In genomic region chr2:167578521-167578920, GRCm38 (mm10) we compare ENCODE assay signal across 13 mouse cellular contexts. TPM values are rescaled to one million over a fixed set of nuclear protein-coding genes. Genes with fewer than 3 reads are reported as not detected.
DNase-seq lines count a peak whose midpoint lies in the region; ATAC-seq lines count a peak whose summit lies in the region.
"Had no signal": no experiment of that assay in that cellular context is flagged by ENCODE, and none has a peak within 500 bp of the region (broad histone marks: within the 10 kb centered on the region; RNA-seq: fewer than 3 reads in every experiment).

No protein-coding gene starts in this region.

- DNase-seq in CD4-positive, CD25-positive, alpha-beta regulatory T cell, adult 2 months (ENCODE audit: low read depth, low spot score): peak; percentile 31
- peak; percentile 55 to 57 for DNase-seq in B cell, adult 2 months
- DNase-seq in embryo, embryonic 10.5 days (ENCODE audit: low spot score): peak; percentile 55
- no peak for DNase-seq in MN1 (ENCODE audit: low spot score)
- no peak for DNase-seq in heart, adult 9 months (ENCODE audit: low spot score in 2 of 2)
- no peak for DNase-seq in left cerebral cortex, postnatal 36 days (ENCODE audit: low spot score in 2 of 2)
- DNase-seq: adrenal gland, postnatal 14 days; cerebellum, postnatal 14 days; kidney, adult 9 months had no signal

- intact Hi-C loops in left cerebral cortex, postnatal 36 days (cut with DNase I): no loop called here

- no peak for ATAC-seq in CD4-positive, CD25-positive, alpha-beta regulatory T cell, adult 4 months
- ATAC-seq in megakaryocyte-erythroid progenitor cell, adult 5-6 weeks (replicated peaks; ENCODE audit: low FRiP score, low TSS enrichment, poor library complexity, severe bottlenecking): 0 out of 2 replicates have a peak, but pooled peaks have one; percentile 5
- ATAC-seq: forebrain, embryonic 14.5 days had no signal

RNA-seq across cellular contexts. Expression of gene Snai1, which starts 40.5 kb away (rescaled TPM):
- under 1 TPM in 1 of 2 experiments, not detected in 1; 0.27 TPM for polyA plus RNA-seq in CD4-positive, CD25-positive, alpha-beta regulatory T cell, adult 4 months (2017; shearing (Covaris generic))
- total RNA-seq in megakaryocyte-erythroid progenitor cell, adult 5-6 weeks (2014; fragmentation: Nextera tagmentation): 0.37 TPM in 1 of 2 replicates, not detected in the other
- 0.52 TPM in 1 of 2 replicates, not detected in the other for total RNA-seq in megakaryocyte-erythroid progenitor cell, adult 5-6 weeks (2017)
- under 1 TPM; 0.52 to 0.88 TPM for total RNA-seq in left cerebral cortex, postnatal 36 days (2021)
- polyA plus RNA-seq: macrophage had no signal

RNA-seq across cellular contexts. Expression of gene Ube2v1, which starts 53.4 kb away (rescaled TPM):
- polyA plus RNA-seq in CD4-positive, CD25-positive, alpha-beta regulatory T cell, adult 4 months (2017; shearing (Covaris generic)): 100 to 1,000 TPM; 373 to 544 TPM
- 194 and 207 TPM in 2 replicates for total RNA-seq in megakaryocyte-erythroid progenitor cell, adult 5-6 weeks (2014; fragmentation: Nextera tagmentation)
- 46.6 and 78.6 TPM in 2 replicates for total RNA-seq in megakaryocyte-erythroid progenitor cell, adult 5-6 weeks (2017)
- total RNA-seq in left cerebral cortex, postnatal 36 days (2021): 100 to 1,000 TPM; 246 to 259 TPM

Comparison
In these comparisons a context has a peak if more than half of its experiments do, and no peak if none do; other contexts are left out.
1. DNase-seq: peak in CD4-positive, CD25-positive, alpha-beta regulatory T cell, adult 2 months (single experiment), B cell, adult 2 months (2 of 2) and embryo, embryonic 10.5 days (single experiment); none in MN1 (single experiment), heart, adult 9 months (0 of 2) and left cerebral cortex, postnatal 36 days (0 of 2).